Mouse (Mus musculus): ENCODE measurements at regions not wholly inside any gene's neighbourhood (a gene's known extent, or its start where the extent isn't known, plus 50 kb on each side); places are given as distances from the start of the nearest gene placed in this dataset.

GRCm38 (mm10) chr14:17172330-17173110, 353.6 kb upstream of the Rarb start:
- TF ChIP-seq POLR2A (IDR thresholded peaks at IDR 0.05; ENCODE audit: insufficient read depth, low read depth, low read length) (no peak), CTCF (IDR thresholded peaks at IDR 0.05; ENCODE audit: insufficient read depth, low read depth, low read length) (no peak)
